Mouse (Mus musculus): ENCODE data around the gene Gse1. TPM values are rescaled to one million over a fixed set of nuclear protein-coding genes. Genes with fewer than 3 reads are reported as not detected.

The Gse1 gene
- polyA plus RNA-seq, 1 experiment, result 14.8 TPM

DNA sequence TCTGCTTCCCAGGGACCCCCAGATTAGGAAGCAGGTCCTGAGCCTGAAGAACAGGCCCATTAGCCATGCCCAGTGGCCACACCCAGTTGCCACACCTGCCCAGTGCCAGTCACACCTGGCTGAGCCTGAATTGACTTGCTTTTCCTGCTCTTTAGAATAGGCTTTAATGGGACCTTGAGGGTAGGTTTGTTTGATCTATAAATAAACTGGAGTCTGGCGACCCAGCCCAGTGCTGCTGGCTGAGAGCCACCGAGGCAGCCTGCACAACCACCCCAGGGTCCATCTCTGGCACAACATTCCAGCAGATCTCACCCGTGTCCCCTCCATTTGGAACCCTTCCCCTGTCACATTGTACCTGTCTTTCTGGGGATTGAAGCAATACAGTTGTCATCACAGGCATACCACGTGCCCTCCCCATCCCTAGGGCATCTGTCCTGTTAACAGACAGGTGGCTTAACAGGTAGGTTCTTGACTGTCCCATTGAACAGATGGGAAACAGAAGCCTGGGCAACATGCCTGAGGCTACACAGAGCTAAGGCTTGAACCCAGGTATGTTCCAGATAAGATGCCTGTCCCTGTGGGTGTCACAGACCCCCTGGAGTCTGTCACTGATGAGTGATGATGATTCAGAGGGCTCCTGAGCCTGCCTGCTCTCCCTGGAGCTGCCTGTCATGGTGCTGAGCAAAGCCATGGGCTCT lies 214.2 kb downstream of the Gse1 start:
- peaks cover 5% of the 10 kb centered on the region; the same call in 1 of the 2 replicates for H3K4me1 ChIP-seq (ENCODE audit: control insufficient read depth, insufficient read depth, low read length)
- peak; percentile 61 for DNase-seq
- no peaks in the 10 kb centered on the region for H3K36me3 ChIP-seq (ENCODE audit: control insufficient read depth, insufficient read depth, low read length)
- H3K4me3 ChIP-seq (ENCODE audit: insufficient read depth, low read depth, low read length), result no peak overlapping the region
- no peak for TF ChIP-seq POLR2A (IDR thresholded peaks at IDR 0.05; ENCODE audit: low read depth, low read length)
- no peak for TF ChIP-seq CTCF (conservative IDR thresholded peaks at IDR 0.05; ENCODE audit: insufficient read depth, insufficient read length, low read depth, low read length)
- 33% methylated on average over 4 of the region's 4 CpGs for WGBS
- no peak overlapping the region for H3K27ac ChIP-seq (ENCODE audit: insufficient read depth, low read depth, low read length)
- no peaks in the 10 kb centered on the region for H3K27me3 ChIP-seq (replicated peaks; ENCODE audit: control insufficient read depth, insufficient read depth, low read length)

DNA sequence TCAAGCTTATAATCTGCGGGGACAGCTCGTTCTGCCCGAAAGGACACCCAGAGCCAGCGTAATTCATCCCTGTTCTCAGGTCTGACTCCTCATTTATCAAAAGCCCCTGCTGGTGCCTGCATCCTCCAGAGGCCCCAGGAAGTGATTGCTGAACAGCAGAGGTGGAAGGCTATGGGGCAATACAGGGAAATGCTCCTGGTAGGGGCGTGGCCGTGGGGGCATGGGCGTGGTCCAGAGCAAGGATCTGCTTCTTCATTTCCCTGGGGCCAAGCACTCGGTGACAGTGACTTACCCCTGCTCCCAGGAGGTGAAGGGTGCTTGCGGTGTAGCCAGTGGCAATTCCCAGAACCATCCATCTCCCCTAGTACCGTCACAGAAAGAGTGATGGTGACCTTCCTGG lies 217.0 kb downstream of the Gse1 start:
- Histone ChIP-seq H3K36me3 (ENCODE audit: control insufficient read depth, insufficient read depth, low read length) (no peaks in the 10 kb centered on the region), H3K4me3 (ENCODE audit: insufficient read depth, low read depth, low read length) (no peak overlapping the region), H3K27ac (ENCODE audit: insufficient read depth, low read depth, low read length) (no peak overlapping the region), H3K27me3 (replicated peaks; ENCODE audit: control insufficient read depth, insufficient read depth, low read length) (no peaks in the 10 kb centered on the region), H3K4me1 (ENCODE audit: control insufficient read depth, insufficient read depth, low read length) (peaks cover 5% of the 10 kb centered on the region; the same call in 1 of the 2 replicates)
- 70% methylated on average over 10 of the region's 10 CpGs for WGBS
- TF ChIP-seq POLR2A (IDR thresholded peaks at IDR 0.05; ENCODE audit: low read depth, low read length), result no peak
- DNase-seq, result no peak

DNA sequence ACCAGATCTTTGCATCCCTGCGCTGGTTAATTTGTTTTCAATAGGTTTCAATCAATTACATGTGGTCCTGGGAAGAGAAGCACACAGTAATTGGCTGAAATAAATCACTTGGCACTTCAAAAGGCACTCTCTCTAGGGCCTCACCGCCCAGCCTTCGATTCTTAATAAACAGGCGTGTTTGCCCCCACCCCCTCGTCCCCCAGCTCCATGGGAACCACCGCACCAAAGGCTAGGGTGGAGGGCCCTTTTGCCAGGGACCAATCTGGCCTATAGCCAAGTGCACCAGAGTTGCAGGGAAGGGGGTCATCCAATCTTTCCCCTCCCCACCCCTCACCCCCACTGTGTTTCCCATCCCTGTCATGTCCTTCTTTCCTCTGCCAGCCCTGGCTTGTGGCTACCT lies 219.9 kb downstream of the Gse1 start:
- Histone ChIP-seq H3K36me3 (ENCODE audit: control insufficient read depth, insufficient read depth, low read length) (no peaks in the 10 kb centered on the region), H3K4me3 (ENCODE audit: insufficient read depth, low read depth, low read length) (no peak overlapping the region), H3K27me3 (replicated peaks; ENCODE audit: control insufficient read depth, insufficient read depth, low read length) (no peaks in the 10 kb centered on the region), H3K4me1 (ENCODE audit: control insufficient read depth, insufficient read depth, low read length) (no peaks in the 10 kb centered on the region), H3K27ac (ENCODE audit: insufficient read depth, low read depth, low read length) (no peak overlapping the region)
- WGBS, result 94% methylated on average over 6 of the region's 6 CpGs
- TF ChIP-seq CTCF (conservative IDR thresholded peaks at IDR 0.05; ENCODE audit: insufficient read depth, insufficient read length, low read depth, low read length) (no peak), POLR2A (IDR thresholded peaks at IDR 0.05; ENCODE audit: low read depth, low read length) (no peak)
- no peak for DNase-seq

DNA sequence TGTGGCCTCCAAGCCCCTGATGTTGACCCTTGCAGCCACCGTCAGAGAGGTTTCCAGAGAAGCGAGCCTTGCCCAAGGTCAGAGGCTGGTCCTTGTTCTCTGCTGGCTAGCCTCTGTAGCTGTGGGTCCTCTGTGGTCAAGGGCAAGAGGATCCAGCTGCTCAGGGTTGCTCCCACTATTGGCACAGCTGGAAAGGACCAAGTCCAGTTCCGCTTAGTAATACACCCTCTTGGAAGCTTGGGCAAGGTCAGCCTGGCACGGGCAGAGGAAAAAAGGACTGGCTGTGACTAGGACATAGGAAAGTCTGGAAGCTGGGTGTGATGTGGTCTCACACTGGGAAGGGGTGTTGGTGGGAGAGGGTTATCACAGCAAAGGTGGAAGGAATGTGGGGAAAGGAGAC lies 220.9 kb downstream of the Gse1 start:
- TF ChIP-seq CTCF (conservative IDR thresholded peaks at IDR 0.05; ENCODE audit: insufficient read depth, insufficient read length, low read depth, low read length), result no peak
- Histone ChIP-seq H3K27me3 (replicated peaks; ENCODE audit: control insufficient read depth, insufficient read depth, low read length) (no peaks in the 10 kb centered on the region), H3K36me3 (ENCODE audit: control insufficient read depth, insufficient read depth, low read length) (no peaks in the 10 kb centered on the region), H3K27ac (ENCODE audit: insufficient read depth, low read depth, low read length) (no peak overlapping the region), H3K4me1 (ENCODE audit: control insufficient read depth, insufficient read depth, low read length) (no peaks in the 10 kb centered on the region), H3K4me3 (ENCODE audit: insufficient read depth, low read depth, low read length) (no peak overlapping the region)
- WGBS, result 51% methylated on average over 4 of the region's 4 CpGs
- peak; percentile 40 for DNase-seq

DNA sequence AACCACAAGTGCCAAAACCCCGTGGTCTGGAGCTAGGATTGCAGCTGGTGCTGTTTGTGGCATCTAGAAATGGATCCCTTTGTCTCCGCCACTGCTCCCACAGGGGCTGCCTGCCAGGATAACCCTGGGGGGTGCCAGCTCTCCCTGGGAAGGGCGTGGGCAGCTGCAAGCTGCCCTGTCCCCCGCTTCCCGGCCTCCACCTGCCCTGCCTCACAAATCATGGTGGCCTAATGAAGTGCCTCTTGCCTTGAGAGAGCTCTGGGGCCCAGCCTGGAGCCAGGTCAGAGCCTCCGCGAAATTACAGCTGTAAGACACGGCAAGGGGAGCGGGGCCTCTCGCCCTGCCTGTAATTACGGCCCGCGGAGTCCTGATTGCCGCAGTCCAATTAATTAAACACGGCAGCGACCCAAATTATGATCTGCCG lies 221.4 kb downstream of the Gse1 start:
- WGBS, result 52% methylated on average over 17 of the region's 17 CpGs
- Histone ChIP-seq H3K27ac (ENCODE audit: insufficient read depth, low read depth, low read length) (no peak overlapping the region), H3K36me3 (ENCODE audit: control insufficient read depth, insufficient read depth, low read length) (no peaks in the 10 kb centered on the region), H3K4me1 (ENCODE audit: control insufficient read depth, insufficient read depth, low read length) (no peaks in the 10 kb centered on the region), H3K27me3 (replicated peaks; ENCODE audit: control insufficient read depth, insufficient read depth, low read length) (no peaks in the 10 kb centered on the region), H3K4me3 (ENCODE audit: insufficient read depth, low read depth, low read length) (no peak overlapping the region)
- no peak for DNase-seq
- no peak for TF ChIP-seq CTCF (conservative IDR thresholded peaks at IDR 0.05; ENCODE audit: insufficient read depth, insufficient read length, low read depth, low read length)
- no peak for TF ChIP-seq POLR2A (IDR thresholded peaks at IDR 0.05; ENCODE audit: low read depth, low read length)

DNA sequence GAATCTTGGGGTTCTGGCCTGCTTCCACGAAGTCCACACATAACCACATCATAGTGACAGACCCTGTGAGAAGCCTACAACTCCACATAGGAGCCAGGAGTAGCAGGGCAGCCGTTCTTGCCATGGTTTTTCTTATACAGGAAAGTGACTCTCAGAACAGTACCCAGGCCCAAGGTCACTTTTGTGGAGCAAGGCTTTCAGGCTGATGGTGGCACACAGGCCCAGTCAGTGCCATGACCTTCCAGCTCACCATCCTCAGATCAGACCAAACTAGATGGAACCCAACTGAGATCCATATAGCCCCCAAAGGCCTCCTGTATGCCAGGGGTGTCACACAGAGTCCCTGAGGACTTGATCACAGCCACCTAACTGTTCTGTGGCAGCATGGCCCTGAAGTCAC lies 223.9 kb downstream of the Gse1 start:
- TF ChIP-seq POLR2A (IDR thresholded peaks at IDR 0.05; ENCODE audit: low read depth, low read length) (no peak), CTCF (conservative IDR thresholded peaks at IDR 0.05; ENCODE audit: insufficient read depth, insufficient read length, low read depth, low read length) (no peak)
- no peaks in the 10 kb centered on the region for H3K4me1 ChIP-seq (ENCODE audit: control insufficient read depth, insufficient read depth, low read length)
- no peaks in the 10 kb centered on the region for H3K27me3 ChIP-seq (replicated peaks; ENCODE audit: control insufficient read depth, insufficient read depth, low read length)
- no peaks in the 10 kb centered on the region for H3K36me3 ChIP-seq (ENCODE audit: control insufficient read depth, insufficient read depth, low read length)
- 97% methylated on average over 2 of the region's 2 CpGs for WGBS
- no peak for DNase-seq
- no peak overlapping the region for H3K27ac ChIP-seq (ENCODE audit: insufficient read depth, low read depth, low read length)
- H3K4me3 ChIP-seq (ENCODE audit: insufficient read depth, low read depth, low read length), result no peak overlapping the region

DNA sequence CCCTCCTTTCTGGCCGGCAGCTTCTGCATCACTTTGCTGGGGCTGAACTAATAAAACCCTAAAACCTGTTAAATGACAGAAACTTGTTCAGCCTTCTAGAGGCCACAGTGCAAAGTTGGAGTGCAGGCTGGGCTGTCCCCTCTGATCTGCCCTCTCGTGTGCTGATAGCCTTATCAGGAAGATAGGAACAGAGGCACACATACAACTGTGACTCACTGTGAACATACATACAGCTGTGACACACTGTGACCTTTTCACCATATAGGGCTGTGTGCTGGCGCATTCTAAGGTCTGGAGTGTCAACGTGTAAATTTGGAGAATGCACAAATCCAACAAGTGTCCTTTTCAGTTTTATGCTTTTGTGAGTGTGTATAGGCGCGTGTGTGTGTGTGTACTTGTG lies 226.1 kb downstream of the Gse1 start:
- DNase-seq, result no peak
- no peak overlapping the region for H3K4me3 ChIP-seq (ENCODE audit: insufficient read depth, low read depth, low read length)
- 88% methylated on average over 6 of the region's 6 CpGs for WGBS
- H3K36me3 ChIP-seq (ENCODE audit: control insufficient read depth, insufficient read depth, low read length), result no peaks in the 10 kb centered on the region
- no peak for TF ChIP-seq POLR2A (IDR thresholded peaks at IDR 0.05; ENCODE audit: low read depth, low read length)
- TF ChIP-seq CTCF (conservative IDR thresholded peaks at IDR 0.05; ENCODE audit: insufficient read depth, insufficient read length, low read depth, low read length), result no peak
- no peak overlapping the region for H3K27ac ChIP-seq (ENCODE audit: insufficient read depth, low read depth, low read length)
- no peaks in the 10 kb centered on the region for H3K27me3 ChIP-seq (replicated peaks; ENCODE audit: control insufficient read depth, insufficient read depth, low read length)
- H3K4me1 ChIP-seq (ENCODE audit: control insufficient read depth, insufficient read depth, low read length), result no peaks in the 10 kb centered on the region

All from kidney, adult 2 months (tissue).